Mouse (Mus musculus): ENCODE results near the gene Slco1a5. TPM values are rescaled to one million over a fixed set of nuclear protein-coding genes. Genes with fewer than 3 reads are reported as not detected.
"Not testable (repeated sequence)": the region's sequence is repeated elsewhere in the genome, so short reads cannot be mapped to it uniquely, and the experiment has no call there.

Slco1a5 gene
- not detected in 2 replicates for polyA plus RNA-seq (2012)

GRCm38 (mm10) chr6:142322881-142323280, at the start of gene Slco1a5:
Slco1a5 (minus strand) TSS chr6:142322981.
- no peaks in the 10 kb centered on the region for H3K36me3 ChIP-seq (ENCODE audit: control insufficient read depth)
- H3K27me3 ChIP-seq (ENCODE audit: control insufficient read depth) = no peaks in the 10 kb centered on the region
- peaks cover 2% of the 10 kb centered on the region; the same call in 1 of the 2 replicates for H3K9me3 ChIP-seq (ENCODE audit: control insufficient read depth, low read length)
- no peaks in the 10 kb centered on the region for H3K4me1 ChIP-seq (ENCODE audit: control insufficient read depth)
- no peak for TF ChIP-seq TAL1 (IDR thresholded peaks at IDR 0.05; ENCODE audit: low read length)
- no peak for TF ChIP-seq GATA1 (IDR thresholded peaks at IDR 0.05; ENCODE audit: low read length)
- H3K4me3 ChIP-seq (replicated peaks) = no peak within 1 kb of the TSS

GRCm38 (mm10) chr6:142369568-142369967, 46.8 kb upstream of the Slco1a5 start:
- Histone ChIP-seq H3K27me3 (ENCODE audit: control insufficient read depth) (no peaks in the 10 kb centered on the region), H3K4me3 (replicated peaks) (no peak overlapping the region), H3K36me3 (ENCODE audit: control insufficient read depth) (peaks cover 96% of the 10 kb centered on the region), H3K9me3 (ENCODE audit: control insufficient read depth, low read length) (no peaks in the 10 kb centered on the region), H3K4me1 (ENCODE audit: control insufficient read depth) (no peaks in the 10 kb centered on the region)
- TF ChIP-seq GATA1 (IDR thresholded peaks at IDR 0.05; ENCODE audit: low read length) (no peak), TAL1 (IDR thresholded peaks at IDR 0.05; ENCODE audit: low read length) (no peak)

- no peak for TF ChIP-seq GATA1 (IDR thresholded peaks at IDR 0.05; ENCODE audit: low read length)
- TF ChIP-seq TAL1 (IDR thresholded peaks at IDR 0.05; ENCODE audit: low read length) = no peak
- peaks cover 92% of the 10 kb centered on the region for H3K36me3 ChIP-seq (ENCODE audit: control insufficient read depth)
Observed at GRCm38 (mm10) chr6:142367565-142367964, 44.8 kb upstream of the Slco1a5 start.

GRCm38 (mm10) chr6:142366473-142367018, 43.8 kb upstream of the Slco1a5 start:
- TF ChIP-seq GATA1 (IDR thresholded peaks at IDR 0.05; ENCODE audit: low read length) = no peak
- no peak for TF ChIP-seq TAL1 (IDR thresholded peaks at IDR 0.05; ENCODE audit: low read length)
- no peaks in the 10 kb centered on the region for H3K4me1 ChIP-seq (ENCODE audit: control insufficient read depth)
- H3K4me3 ChIP-seq (replicated peaks) = no peak overlapping the region
- H3K36me3 ChIP-seq (ENCODE audit: control insufficient read depth) = peaks cover 92% of the 10 kb centered on the region
- H3K27me3 ChIP-seq (ENCODE audit: control insufficient read depth) = no peaks in the 10 kb centered on the region
- H3K9me3 ChIP-seq (ENCODE audit: control insufficient read depth, low read length) = no peaks in the 10 kb centered on the region

More at GRCm38 (mm10) chr6:142367565-142367964, 44.8 kb upstream of the Slco1a5 start:
- Histone ChIP-seq H3K9me3 (ENCODE audit: control insufficient read depth, low read length) (no peaks in the 10 kb centered on the region), H3K4me1 (ENCODE audit: control insufficient read depth) (no peaks in the 10 kb centered on the region), H3K27me3 (ENCODE audit: control insufficient read depth) (no peaks in the 10 kb centered on the region), H3K4me3 (replicated peaks) (no peak overlapping the region)

- H3K4me1 ChIP-seq (ENCODE audit: control insufficient read depth) = no peaks in the 10 kb centered on the region
- no peaks in the 10 kb centered on the region for H3K9me3 ChIP-seq (ENCODE audit: control insufficient read depth, low read length)
- no peak overlapping the region for H3K4me3 ChIP-seq (replicated peaks)
- H3K36me3 ChIP-seq (ENCODE audit: control insufficient read depth) = peaks cover 93% of the 10 kb centered on the region
- H3K27me3 ChIP-seq (ENCODE audit: control insufficient read depth) = no peaks in the 10 kb centered on the region
- TF ChIP-seq GATA1 (IDR thresholded peaks at IDR 0.05; ENCODE audit: low read length) (no peak), TAL1 (IDR thresholded peaks at IDR 0.05; ENCODE audit: low read length) (no peak)
Observed at GRCm38 (mm10) chr6:142365742-142366472, 43.1 kb upstream of the Slco1a5 start.

- no peak overlapping the region for H3K4me3 ChIP-seq (replicated peaks)
- H3K4me1 ChIP-seq (ENCODE audit: control insufficient read depth) = no peaks in the 10 kb centered on the region
- H3K9me3 ChIP-seq (ENCODE audit: control insufficient read depth, low read length) = no peaks in the 10 kb centered on the region
- H3K36me3 ChIP-seq (ENCODE audit: control insufficient read depth) = peaks cover 90% of the 10 kb centered on the region
- TF ChIP-seq TAL1 (IDR thresholded peaks at IDR 0.05; ENCODE audit: low read length) (no peak), GATA1 (IDR thresholded peaks at IDR 0.05; ENCODE audit: low read length) (no peak)
- H3K27me3 ChIP-seq (ENCODE audit: control insufficient read depth) = no peaks in the 10 kb centered on the region
Observed at GRCm38 (mm10) chr6:142363019-142363576, 40.3 kb upstream of the Slco1a5 start.

GRCm38 (mm10) chr6:142362036-142362435, 39.3 kb upstream of the Slco1a5 start:
- Histone ChIP-seq H3K36me3 (ENCODE audit: control insufficient read depth) (peaks cover 84% of the 10 kb centered on the region), H3K4me1 (ENCODE audit: control insufficient read depth) (no peaks in the 10 kb centered on the region), H3K4me3 (replicated peaks) (no peak overlapping the region), H3K9me3 (ENCODE audit: control insufficient read depth, low read length) (no peaks in the 10 kb centered on the region), H3K27me3 (ENCODE audit: control insufficient read depth) (no peaks in the 10 kb centered on the region)
- TF ChIP-seq GATA1 (IDR thresholded peaks at IDR 0.05; ENCODE audit: low read length) = no peak
- TF ChIP-seq TAL1 (IDR thresholded peaks at IDR 0.05; ENCODE audit: low read length) = no peak

- H3K27me3 ChIP-seq (ENCODE audit: control insufficient read depth) = no peaks in the 10 kb centered on the region
- H3K4me3 ChIP-seq (replicated peaks) = no peak overlapping the region
- peaks cover 54% of the 10 kb centered on the region for H3K36me3 ChIP-seq (ENCODE audit: control insufficient read depth)
- H3K4me1 ChIP-seq (ENCODE audit: control insufficient read depth) = no peaks in the 10 kb centered on the region; the same call in 1 of the 2 replicates
- no peak for TF ChIP-seq TAL1 (IDR thresholded peaks at IDR 0.05; ENCODE audit: low read length)
- H3K9me3 ChIP-seq (ENCODE audit: control insufficient read depth, low read length) = no peaks in the 10 kb centered on the region
Observed at GRCm38 (mm10) chr6:142357106-142357505, 34.3 kb upstream of the Slco1a5 start.

GRCm38 (mm10) chr6:142352099-142352498, 29.3 kb upstream of the Slco1a5 start:
- not testable (repeated sequence) for H3K4me1 ChIP-seq (ENCODE audit: control insufficient read depth); H3K4me3 ChIP-seq (replicated peaks); H3K9me3 ChIP-seq (ENCODE audit: control insufficient read depth, low read length); H3K27me3 ChIP-seq (ENCODE audit: control insufficient read depth)
- H3K36me3 ChIP-seq (ENCODE audit: control insufficient read depth) = peaks cover 27% of the 10 kb centered on the region

All from erythroblast, embryonic 14.5 days (primary cell).